Mouse (Mus musculus): ENCODE measurements around the gene Wbp2nl. TPM values are rescaled to one million over a fixed set of nuclear protein-coding genes. Genes with fewer than 3 reads are reported as not detected.

Wbp2nl gene
- polyA plus RNA-seq (2017; shearing (Covaris generic)), result not detected

DNA sequence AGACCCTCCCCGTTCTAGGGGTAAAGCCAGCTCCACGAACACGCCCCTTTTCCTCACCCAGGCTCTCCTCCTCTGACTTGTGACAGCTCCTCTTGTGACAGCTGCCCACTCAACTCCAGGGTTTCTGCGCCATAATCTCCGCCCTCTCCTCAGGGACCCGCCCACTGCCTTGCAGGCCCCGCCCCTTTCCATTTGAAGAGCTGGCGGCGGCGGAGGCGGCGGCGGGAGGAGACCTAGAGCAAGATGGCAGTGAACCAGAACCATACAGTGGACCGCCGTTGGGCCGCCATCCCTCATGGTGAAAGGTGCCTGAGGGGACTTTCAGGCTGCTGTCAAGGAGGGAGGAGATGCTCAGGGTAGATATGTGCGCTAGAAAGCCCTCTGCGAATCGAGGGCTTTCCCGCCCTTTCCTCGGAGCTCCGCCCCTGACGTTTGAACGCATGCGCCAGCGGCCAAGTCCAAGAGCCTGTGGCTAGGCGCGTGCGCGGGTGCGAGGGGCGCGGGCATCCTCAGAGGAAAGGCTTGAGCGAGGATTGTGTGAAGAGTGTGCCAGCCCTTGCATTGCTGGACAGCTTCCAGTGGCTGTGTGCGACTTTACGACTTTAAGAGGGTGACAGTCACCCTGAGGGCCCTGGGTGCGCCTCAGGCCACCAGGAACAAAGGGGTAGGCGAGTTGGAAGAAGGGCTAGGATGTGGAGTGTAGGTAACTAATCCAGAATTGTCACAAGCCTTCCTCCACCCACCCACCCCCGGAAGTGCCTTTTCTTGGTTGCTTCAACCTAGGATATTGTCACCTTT is at the start of gene Wbp2nl:
Wbp2nl (plus strand) TSS at position 191 of the 798 bp plus-strand sequence.

DNA sequence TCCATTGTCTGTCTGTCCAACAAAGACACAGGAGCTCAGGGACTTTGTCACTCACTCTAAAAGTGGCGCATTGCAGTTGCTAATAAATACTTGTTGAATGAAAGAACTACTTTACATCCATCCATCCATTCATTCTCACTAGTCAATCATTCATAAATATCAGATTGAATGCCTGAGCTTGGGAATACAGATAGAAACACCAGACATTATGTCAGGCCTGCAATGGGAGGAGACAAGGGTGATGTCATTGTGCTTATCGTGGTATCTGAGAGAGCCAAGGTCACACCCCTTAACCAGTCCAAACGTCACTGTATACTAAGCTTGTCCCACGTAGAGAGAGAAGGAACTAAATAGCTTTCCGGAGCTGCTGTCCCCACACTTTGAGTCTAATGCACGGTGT is 46.7 kb upstream of the Wbp2nl start, which contains the start of gene 1500009C09Rik:
1500009C09Rik (plus strand) TSS at position 301 of the 400 bp plus-strand sequence.

DNA sequence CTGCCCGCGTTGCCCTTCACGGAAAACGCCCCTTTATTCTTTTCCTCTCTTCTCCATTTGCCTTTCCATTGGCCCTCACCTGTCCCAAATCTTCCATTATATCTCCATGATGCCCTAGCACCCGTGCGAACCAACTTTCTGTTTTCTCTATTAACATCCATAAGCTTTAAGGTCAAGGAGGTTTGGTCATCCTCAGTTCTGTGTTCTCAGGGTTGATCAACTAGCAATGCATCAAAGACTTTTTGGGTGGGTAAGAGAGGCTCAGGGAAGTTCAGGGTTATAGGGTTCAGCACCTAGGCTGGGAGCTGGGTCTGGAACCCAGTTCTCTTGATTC is 24.2 kb upstream of the Wbp2nl start, which contains the start of gene Sept3:
Sept3 (plus strand) TSS at position 301 of the 334 bp plus-strand sequence.

DNA sequence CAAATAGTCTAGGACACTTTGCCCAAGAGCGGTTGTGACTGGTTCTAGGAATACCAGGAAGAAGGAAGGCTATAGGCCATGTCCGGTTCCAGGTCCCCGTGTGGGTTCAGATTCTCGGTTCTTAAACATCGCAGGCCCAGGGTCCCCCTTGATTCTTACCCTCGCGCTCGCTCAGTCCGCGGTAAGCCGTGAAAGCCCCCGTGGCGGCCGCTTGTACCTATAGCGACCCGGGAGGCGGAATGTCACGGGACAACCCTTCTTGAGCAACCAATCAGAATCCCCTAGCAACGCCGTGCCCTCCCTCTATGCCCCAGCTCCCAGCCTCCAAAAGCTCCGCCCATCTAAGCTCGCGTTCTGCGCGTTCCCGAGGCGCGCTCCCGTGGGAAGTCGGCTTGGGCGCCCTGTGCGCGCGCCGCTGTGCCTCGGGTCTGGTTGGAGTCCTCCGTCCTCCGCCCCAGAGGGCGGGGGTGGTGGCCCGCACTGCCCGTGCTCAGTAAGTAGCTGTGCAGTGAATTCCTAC is 39.9 kb downstream of the Wbp2nl start, which contains the start of the genes Naga, Pheta2 and Smdt1:
Naga (minus strand) TSS at position 333 of the 520 bp plus-strand sequence.
Pheta2 (plus strand) TSS at position 350 of the 520 bp plus-strand sequence.
Smdt1 (plus strand) TSS at position 367 of the 520 bp plus-strand sequence.

DNA sequence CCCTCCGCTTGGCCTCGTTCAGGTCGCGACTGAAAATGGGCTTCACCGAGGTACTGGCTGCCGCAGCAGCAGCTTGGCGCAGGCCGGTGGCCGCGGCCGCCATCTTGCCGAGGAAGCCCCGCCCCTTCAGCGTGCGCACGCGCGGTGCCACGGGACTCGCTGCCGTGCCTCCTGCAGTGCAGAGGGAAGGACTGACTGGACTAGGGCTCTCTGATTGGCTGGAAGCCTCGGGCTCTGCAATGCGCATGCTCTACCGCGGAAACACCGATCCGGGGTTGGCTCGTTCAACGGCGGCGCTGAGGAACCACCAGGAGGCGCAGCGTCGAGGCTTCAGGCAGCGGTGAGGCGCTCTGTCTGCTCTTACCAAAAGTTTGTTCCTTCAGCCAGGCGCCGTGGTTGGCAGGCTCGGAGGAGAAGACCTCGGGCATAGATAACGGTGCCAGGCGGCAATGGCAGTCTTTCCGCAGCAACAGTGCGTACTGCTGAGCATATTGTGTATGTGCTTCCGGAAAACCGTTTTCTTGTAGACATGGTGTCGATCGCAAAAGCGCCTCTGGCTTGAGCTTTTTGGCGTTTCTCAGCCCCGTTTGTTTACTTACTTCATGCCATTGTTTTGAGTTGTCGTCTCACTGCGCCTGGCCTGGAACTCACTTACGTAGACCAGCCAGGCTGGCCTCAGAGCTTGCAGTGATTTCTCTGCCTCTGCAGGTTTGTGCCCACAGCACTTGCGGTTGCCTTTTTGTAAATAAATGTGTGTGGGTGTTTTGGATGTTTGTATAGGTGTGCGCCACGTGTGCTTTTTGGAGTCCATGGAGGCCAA is 55.6 kb downstream of the Wbp2nl start, which contains the start of gene Ndufa6:
Ndufa6 (minus strand) TSS at position 197 of the 820 bp plus-strand sequence.

Other genes with a start within 250 kb of the Wbp2nl start
- gene 4930407I10Rik, start 239.8 kb upstream of the Wbp2nl start, polyA plus RNA-seq (2017; shearing (Covaris generic)), result 0.06 TPM
- not detected for gene Mei1, start 229.0 kb upstream of the Wbp2nl start, polyA plus RNA-seq (2017; shearing (Covaris generic))
- 33.5 TPM for gene Ccdc134, start 171.0 kb upstream of the Wbp2nl start, polyA plus RNA-seq (2017; shearing (Covaris generic))
- 167 TPM for gene Srebf2, start 151.8 kb upstream of the Wbp2nl start, polyA plus RNA-seq (2017; shearing (Covaris generic))
- not detected for gene Shisa8, start 86.1 kb upstream of the Wbp2nl start, polyA plus RNA-seq (2017; shearing (Covaris generic))
- gene Tnfrsf13c, start 74.6 kb upstream of the Wbp2nl start, polyA plus RNA-seq (2017; shearing (Covaris generic)), result 3.2 TPM
- 7.6 TPM for gene Cenpm, start 54.2 kb upstream of the Wbp2nl start, polyA plus RNA-seq (2017; shearing (Covaris generic))
- not detected for gene 1500009C09Rik, start 46.6 kb upstream of the Wbp2nl start, polyA plus RNA-seq (2017; shearing (Covaris generic))
- gene Sept3, start 24.1 kb upstream of the Wbp2nl start, polyA plus RNA-seq (2017; shearing (Covaris generic)), result not detected
- gene Naga, start 40.0 kb downstream of the Wbp2nl start, polyA plus RNA-seq (2017; shearing (Covaris generic)), result 82.3 TPM
- gene Pheta2, start 40.0 kb downstream of the Wbp2nl start, polyA plus RNA-seq (2017; shearing (Covaris generic)), result 4.5 TPM
- 197 TPM for gene Smdt1, start 40.0 kb downstream of the Wbp2nl start, polyA plus RNA-seq (2017; shearing (Covaris generic))
- gene Ndufa6, start 55.4 kb downstream of the Wbp2nl start, polyA plus RNA-seq (2017; shearing (Covaris generic)), result 327 TPM
- 9.4 TPM for gene Cyp2d22, start 81.3 kb downstream of the Wbp2nl start, polyA plus RNA-seq (2017; shearing (Covaris generic))
- not detected for gene Cyp2d11, start 95.1 kb downstream of the Wbp2nl start, polyA plus RNA-seq (2017; shearing (Covaris generic))
- not detected for gene Cyp2d10, start 108.2 kb downstream of the Wbp2nl start, polyA plus RNA-seq (2017; shearing (Covaris generic))
- gene Cyp2d9, start 134.5 kb downstream of the Wbp2nl start, polyA plus RNA-seq (2017; shearing (Covaris generic)), result not detected

Data from inflammation-experienced regulatory T-cells, adult 16 weeks (primary cell).